Mouse (Mus musculus): Measurements from ENCODE around the gene Six5.

GRCm38 (mm10) chr7:19046286-19047069, 47.9 kb upstream of the Six5 start:
- TF ChIP-seq CTCF (IDR thresholded peaks at IDR 0.05; ENCODE audit: extremely low read depth, insufficient read depth, low read length) (no peak), POLR2A (IDR thresholded peaks at IDR 0.05; ENCODE audit: extremely low read depth, insufficient read depth, low read length) (no peak)
